24 mouse cellular contexts compared by ENCODE assay signal in the genomic region with DNA sequence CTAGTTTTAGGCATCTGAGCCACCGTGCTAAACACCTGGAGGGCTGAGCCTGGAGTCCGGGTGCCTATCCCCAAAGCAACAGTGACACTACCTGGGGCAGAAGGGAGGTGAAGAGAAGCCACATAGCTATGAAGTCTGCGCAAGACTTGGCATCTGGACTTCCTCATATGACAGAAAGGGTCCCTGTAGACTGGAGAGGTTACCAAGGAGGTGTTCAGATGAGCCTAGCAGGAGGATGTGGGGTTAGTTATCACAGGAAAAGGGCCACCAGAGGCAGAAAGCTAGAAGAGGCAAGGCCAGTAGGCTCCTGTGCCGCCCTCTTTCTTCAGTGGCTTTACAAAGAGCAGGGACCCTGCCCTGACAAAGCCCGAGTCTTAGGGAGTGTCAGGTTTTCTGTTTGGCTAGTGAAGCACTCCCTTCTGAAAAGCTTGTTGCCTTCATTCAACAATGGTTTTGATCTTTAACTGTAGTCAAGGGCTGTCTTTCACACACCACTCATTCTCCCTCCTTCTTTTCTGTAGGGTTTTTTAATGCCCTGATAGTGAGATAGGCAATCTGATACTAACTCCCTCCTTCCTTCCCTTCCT.
A peak's percentile ranks its signal among the peaks of the same experiment; 100 is the strongest.
DNase-seq lines count a peak whose midpoint lies in the region; ATAC-seq lines count a peak whose summit lies in the region.
"Had no signal": no experiment of that assay in that cellular context is flagged by ENCODE, and none has a peak within 500 bp of the region (broad histone marks: within the 10 kb centered on the region; RNA-seq: fewer than 3 reads in every experiment).

No protein-coding gene starts in this region.

- DNase-seq in embryo, embryonic 10 days (ENCODE audit: low spot score): peak; percentile 26
- no peak for DNase-seq in embryo, embryonic 10.5 days (ENCODE audit: low spot score)
- no peak for DNase-seq in kidney, postnatal 36 days
- peak; percentile 1 for DNase-seq in right cerebral cortex, postnatal 14 days
- DNase-seq in right cerebral cortex, adult 2 months (ENCODE audit: low spot score in 2 of 2): no peak
- DNase-seq in urinary bladder, postnatal 14 days (ENCODE audit: low spot score): no peak
- DNase-seq: adrenal gland, postnatal 36 days; cerebellum, adult 18-20 months; cerebellum, postnatal 25 days; gastrocnemius, postnatal 10 days; heart, adult 2 months; lung, embryonic 14.5 days; lung, postnatal 4 days; right cerebral cortex, adult 18-20 months; thymus, adult 2 months had no signal

- H3K27me3 ChIP-seq in kidney, embryonic 16.5 days (ENCODE audit: insufficient read depth, low read length): no peaks in the 10 kb centered on the region
- H3K27me3 ChIP-seq in stomach, embryonic 15.5 days (replicated peaks): no peaks in the 10 kb centered on the region
- H3K27me3 ChIP-seq: forebrain, embryonic 13.5 days; heart, embryonic 15.5 days; hindbrain, embryonic 12.5 days; intestine, embryonic 15.5 days; limb, embryonic 12.5 days; neural tube, embryonic 12.5 days had no signal

- H3K9me3 ChIP-seq in kidney, embryonic 16.5 days (ENCODE audit: low read length): no peaks in the 10 kb centered on the region
- H3K9me3 ChIP-seq in stomach, embryonic 15.5 days: no peaks in the 10 kb centered on the region
- H3K9me3 ChIP-seq: forebrain, embryonic 13.5 days; heart, embryonic 15.5 days; hindbrain, embryonic 12.5 days; intestine, embryonic 15.5 days; neural tube, embryonic 12.5 days had no signal

- no peak overlapping the region for H3K9ac ChIP-seq in kidney, embryonic 16.5 days (replicated peaks; ENCODE audit: low read length)
- no peak overlapping the region for H3K9ac ChIP-seq in stomach, embryonic 15.5 days
- H3K9ac ChIP-seq: forebrain, embryonic 13.5 days; heart, embryonic 15.5 days; hindbrain, embryonic 12.5 days; intestine, embryonic 15.5 days; limb, embryonic 12.5 days; lung, embryonic 14.5 days; neural tube, embryonic 12.5 days had no signal

- H3K4me2 ChIP-seq in kidney, embryonic 16.5 days (replicated peaks; ENCODE audit: low read depth, low read length): no peak overlapping the region
- no peak overlapping the region for H3K4me2 ChIP-seq in stomach, embryonic 15.5 days
- H3K4me2 ChIP-seq: forebrain, embryonic 13.5 days; heart, embryonic 15.5 days; hindbrain, embryonic 12.5 days; intestine, embryonic 15.5 days; limb, embryonic 12.5 days; lung, embryonic 14.5 days; midbrain, embryonic 11.5 days; neural tube, embryonic 12.5 days had no signal

- ATAC-seq in kidney, embryonic 16.5 days (ENCODE audit: low FRiP score, low TSS enrichment): peak; percentile 56; the same call in 1 of the 2 replicates
- ATAC-seq in stomach, embryonic 15.5 days (ENCODE audit: insufficient read depth, low FRiP score, low read depth): no peak
- ATAC-seq: forebrain, embryonic 13.5 days had no signal

- WGBS in kidney, embryonic 16.5 days: 55% methylated on average over 5 of the region's 5 CpGs
- WGBS in stomach, embryonic 15.5 days: 55% methylated on average over 5 of the region's 5 CpGs

- H3K27ac ChIP-seq in kidney, embryonic 16.5 days (ENCODE audit: low read length): peak overlapping the region; percentile 74
- H3K27ac ChIP-seq in stomach, embryonic 15.5 days: peak overlapping the region; percentile 61
- H3K27ac ChIP-seq: forebrain, embryonic 13.5 days; heart, adult 2 months; heart, embryonic 15.5 days; hindbrain, embryonic 12.5 days; intestine, embryonic 15.5 days; limb, embryonic 12.5 days; neural tube, embryonic 12.5 days had no signal

- H3K4me1 ChIP-seq in kidney, embryonic 16.5 days (ENCODE audit: insufficient read depth, low read length): peaks cover 14% of the 10 kb centered on the region
- H3K4me1 ChIP-seq in stomach, embryonic 15.5 days: peaks cover 29% of the 10 kb centered on the region

- H3K36me3 ChIP-seq in kidney, embryonic 16.5 days (ENCODE audit: insufficient read depth, low read length): no peaks in the 10 kb centered on the region
- H3K36me3 ChIP-seq in stomach, embryonic 15.5 days: no peaks in the 10 kb centered on the region
- H3K36me3 ChIP-seq: heart, embryonic 15.5 days; hindbrain, embryonic 12.5 days; intestine, embryonic 15.5 days; limb, embryonic 12.5 days; neural tube, embryonic 12.5 days had no signal

- H3K4me3 ChIP-seq in kidney, embryonic 16.5 days (ENCODE audit: low read length): no peak overlapping the region
- no peak overlapping the region for H3K4me3 ChIP-seq in stomach, embryonic 15.5 days (replicated peaks)
- H3K4me3 ChIP-seq: forebrain, embryonic 13.5 days; heart, adult 2 months; heart, embryonic 15.5 days; hindbrain, embryonic 12.5 days; intestine, embryonic 15.5 days; limb, embryonic 12.5 days; neural tube, embryonic 12.5 days had no signal

Comparison
In these comparisons a context has a peak if more than half of its experiments do, and no peak if none do; other contexts are left out.
1. DNase-seq: peak in embryo, embryonic 10 days (single experiment) and right cerebral cortex, postnatal 14 days (single experiment); none in embryo, embryonic 10.5 days (single experiment), kidney, postnatal 36 days (0 of 2), right cerebral cortex, adult 2 months (0 of 2) and urinary bladder, postnatal 14 days (single experiment).